Mouse (Mus musculus) embryonic facial prominence, embryonic 13.5 days (tissue): Measurements from ENCODE around the gene Mov10. TPM values are rescaled to one million over a fixed set of nuclear protein-coding genes. Genes with fewer than 3 reads are reported as not detected.

Experiments
- ATAC-seq: fragments of 200-750 bp; cut with Nextera tagmentation; 2 replicates; pipeline ENCODE4 v1.8.0; 2017; ENCODE audit warnings: low read depth; ENCODE audit not compliant: insufficient number of reproducible peaks, insufficient read depth, low FRiP score, low TSS enrichment
- H3K27ac ChIP-seq: fragments of 300-500 bp; sonication (generic); 2 replicates; pipeline ENCODE4 v1.5.1; 2015; ENCODE audit warnings: moderate library complexity, mild to moderate bottlenecking, inconsistent platforms
- H3K27me3 ChIP-seq: fragments of 300-500 bp; sonication (generic); 2 replicates; pipeline ENCODE4 v1.6.1; 2015; ENCODE audit warnings: mild to moderate bottlenecking, inconsistent platforms
- H3K36me3 ChIP-seq: fragments of 300-500 bp; sonication (generic); 2 replicates; pipeline ENCODE4 v1.6.1; 2015; ENCODE audit warnings: mild to moderate bottlenecking, inconsistent platforms
- H3K4me1 ChIP-seq: fragments of 300-500 bp; sonication (generic); 2 replicates; pipeline ENCODE4 v1.6.1; 2015; ENCODE audit warnings: inconsistent platforms
- H3K4me2 ChIP-seq: fragments of 300-500 bp; sonication (generic); 2 replicates; pipeline ENCODE4 v1.6.1; 2015; ENCODE audit warnings: moderate library complexity, mild to moderate bottlenecking, inconsistent platforms
- H3K4me3 ChIP-seq: fragments of 300-500 bp; sonication (generic); 2 replicates; pipeline ENCODE4 v1.5.1; 2015; ENCODE audit warnings: mild to moderate bottlenecking, inconsistent platforms
- H3K9ac ChIP-seq: fragments of 300-500 bp; sonication (generic); 2 replicates; pipeline ENCODE4 v1.6.1; 2015; ENCODE audit warnings: mild to moderate bottlenecking, inconsistent platforms
- H3K9me3 ChIP-seq: fragments of 300-500 bp; sonication (generic); 2 replicates; pipeline ENCODE4 v1.6.1; 2016; ENCODE audit warnings: inconsistent platforms
- WGBS: fragments of 180-500 bp; shearing (Covaris S2); methylation state at CpG from one replicate; pipeline ENCODE4 v1.1.7; 2015; ENCODE audit warnings: mixed read lengths; 5-methylcytosine and 5-hydroxymethylcytosine counted together
- polyA plus RNA-seq: library from polyadenylated mRNA; unstranded; fragments of >200 nt; fragmentation: Nextera tagmentation; extraction: Ambion mirVana; gene quantifications from 2 replicates; pipeline ENCODE4 v1.2.1, GENCODE M21; 2015

The Mov10 gene
- polyA plus RNA-seq, 1 experiment from 2014 or later: 59.7 TPM

DNA sequence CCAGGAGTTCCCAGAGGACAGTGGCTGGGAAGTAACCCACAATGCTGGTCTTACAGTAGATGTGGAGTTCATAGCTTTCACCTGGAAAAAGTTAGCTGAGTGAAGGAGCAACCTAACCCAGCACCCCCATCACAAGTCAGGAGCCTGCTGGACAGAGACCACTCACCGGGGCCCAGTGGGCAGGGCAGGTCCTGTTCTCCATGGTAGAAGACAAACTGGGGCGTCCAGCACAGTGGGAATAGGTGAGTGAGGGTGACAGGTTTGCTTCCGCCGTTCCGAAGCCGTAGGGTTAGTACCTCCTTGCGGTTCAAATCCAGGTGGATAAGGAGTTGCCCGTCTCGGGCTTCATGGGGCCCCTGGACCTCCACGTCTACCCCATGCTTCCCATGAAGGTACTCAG, 14.1 kb downstream of the Mov10 start:
- H3K27ac ChIP-seq: no peak overlapping the region
- no peak overlapping the region for H3K4me2 ChIP-seq
- no peaks in the 10 kb centered on the region for H3K4me1 ChIP-seq
- H3K9ac ChIP-seq: no peak overlapping the region
- H3K36me3 ChIP-seq: peaks cover 55% of the 10 kb centered on the region
- no peaks in the 10 kb centered on the region for H3K27me3 ChIP-seq
- H3K9me3 ChIP-seq: no peaks in the 10 kb centered on the region
- no peak overlapping the region for H3K4me3 ChIP-seq
- ATAC-seq: no peak
- 89% methylated on average over 10 of the region's 10 CpGs for WGBS

DNA sequence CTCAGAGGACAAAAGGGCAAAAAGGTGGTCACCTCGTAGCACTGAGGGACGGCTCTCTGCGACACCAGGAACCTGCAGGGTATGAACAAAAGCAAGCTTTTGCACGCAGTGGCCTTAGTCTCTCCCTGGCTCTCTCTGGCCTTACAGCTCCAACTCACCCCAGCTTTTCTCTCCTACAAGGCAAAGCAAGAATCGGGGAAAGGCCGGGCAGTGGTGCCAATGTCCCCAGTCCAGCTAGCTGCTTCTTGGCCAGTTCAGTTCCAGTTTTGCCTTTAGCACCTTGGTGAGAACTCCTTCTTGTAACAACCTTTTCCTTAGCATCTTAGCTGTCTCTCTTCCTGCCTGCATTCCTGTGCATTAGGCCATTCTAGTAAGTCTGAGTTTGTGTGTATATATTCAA, 16.9 kb downstream of the Mov10 start:
- ATAC-seq: no peak
- Histone ChIP-seq H3K4me2 (no peak overlapping the region), H3K4me1 (peaks cover under 1% of the 10 kb centered on the region; the same call in 1 of the 2 replicates), H3K27me3 (no peaks in the 10 kb centered on the region), H3K4me3 (no peak overlapping the region), H3K27ac (no peak overlapping the region), H3K9me3 (no peaks in the 10 kb centered on the region), H3K36me3 (peaks cover 76% of the 10 kb centered on the region), H3K9ac (no peak overlapping the region)
- WGBS: 90% methylated on average over 6 of the region's 6 CpGs

- peaks cover 8% of the 10 kb centered on the region for H3K4me1 ChIP-seq
- H3K27ac ChIP-seq: no peak overlapping the region
- H3K4me3 ChIP-seq: no peak overlapping the region
- H3K4me2 ChIP-seq: no peak overlapping the region
- H3K9ac ChIP-seq: no peak overlapping the region
- H3K9me3 ChIP-seq: no peaks in the 10 kb centered on the region
- no peaks in the 10 kb centered on the region for H3K27me3 ChIP-seq
- WGBS: 95% methylated on average over 11 of the region's 11 CpGs
- H3K36me3 ChIP-seq: peaks cover 83% of the 10 kb centered on the region
- no peak for ATAC-seq
Observed at GRCm38 (mm10) chr3:104800681-104801080, 17.7 kb downstream of the Mov10 start.

DNA sequence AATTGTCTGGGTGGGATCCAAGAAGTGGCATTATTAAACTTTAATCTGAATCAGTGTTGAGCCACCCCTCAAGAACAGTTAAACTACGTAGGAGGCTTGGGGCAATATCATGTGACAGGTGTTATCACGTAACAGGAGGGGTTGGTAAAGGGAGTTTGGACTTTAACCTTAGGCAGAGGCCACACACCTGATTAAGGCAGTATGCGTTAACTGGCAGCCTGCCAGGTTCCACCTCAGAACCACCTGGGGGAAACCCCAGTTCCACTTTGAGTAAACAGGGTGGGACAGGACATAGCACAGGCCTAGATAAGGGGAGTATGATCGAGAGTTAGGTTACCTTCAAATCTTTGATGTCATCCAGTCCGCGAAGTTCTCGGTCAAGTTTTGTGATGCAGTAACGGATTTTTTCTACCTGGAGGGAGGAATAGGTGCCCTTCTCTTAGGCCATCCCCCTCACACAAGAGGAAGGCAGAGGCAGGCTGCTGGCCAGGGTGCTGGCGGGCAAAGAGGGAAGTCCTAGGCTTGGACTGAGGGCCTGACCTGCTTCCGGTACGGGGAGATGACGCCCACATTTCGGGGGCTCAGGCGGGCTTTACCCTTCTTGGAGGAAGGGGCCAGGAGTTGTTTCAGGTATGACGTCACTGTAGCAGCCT, 21.8 kb downstream of the Mov10 start:
- Histone ChIP-seq H3K4me2 (no peak overlapping the region), H3K36me3 (peaks cover 92% of the 10 kb centered on the region), H3K27me3 (no peaks in the 10 kb centered on the region), H3K9ac (no peak overlapping the region), H3K27ac (peak overlapping the region; percentile 60; the same call in 1 of the 2 replicates), H3K4me1 (peaks cover 48% of the 10 kb centered on the region), H3K4me3 (no peak overlapping the region), H3K9me3 (no peaks in the 10 kb centered on the region)
- 77% methylated on average over 15 of the region's 15 CpGs for WGBS
- ATAC-seq: no peak

GRCm38 (mm10) chr3:104795661-104796340, 22.6 kb downstream of the Mov10 start:
- Histone ChIP-seq H3K9ac (no peak overlapping the region), H3K4me1 (peaks cover 56% of the 10 kb centered on the region), H3K27ac (peak overlapping the region; percentile 60), H3K9me3 (no peaks in the 10 kb centered on the region), H3K27me3 (no peaks in the 10 kb centered on the region), H3K36me3 (peaks cover 87% of the 10 kb centered on the region), H3K4me3 (no peak overlapping the region), H3K4me2 (no peak overlapping the region)
- WGBS: 71% methylated on average over 15 of the region's 15 CpGs
- no peak for ATAC-seq

DNA sequence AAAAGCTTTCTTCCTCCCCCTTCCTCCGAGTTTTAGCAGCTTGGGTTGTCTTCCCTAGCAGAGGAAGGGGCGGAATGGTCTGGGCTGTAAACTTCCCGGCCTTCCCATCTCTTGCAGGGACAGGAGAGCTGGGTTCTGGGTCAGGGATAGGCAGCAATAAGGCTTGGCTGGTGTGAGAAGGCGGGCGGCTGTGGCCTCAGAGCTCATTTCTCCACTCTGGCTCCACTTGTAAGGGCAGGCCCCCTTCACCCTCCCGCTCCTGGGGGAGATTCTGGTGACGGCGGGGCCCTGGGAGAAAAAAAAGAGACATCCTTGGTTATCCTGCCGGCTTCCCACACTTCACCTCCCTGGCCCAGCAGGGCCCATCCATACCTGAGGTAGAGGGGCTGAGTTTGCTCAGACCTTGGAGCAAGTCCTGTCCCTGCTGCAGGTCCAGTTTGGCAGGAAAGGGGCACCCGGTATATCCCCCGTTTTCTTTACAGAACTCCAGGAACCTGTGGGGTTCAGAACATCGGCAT, 23.4 kb downstream of the Mov10 start:
- no peaks in the 10 kb centered on the region for H3K27me3 ChIP-seq
- 59% methylated on average over 12 of the region's 12 CpGs for WGBS
- H3K4me2 ChIP-seq: no peak overlapping the region
- no peak overlapping the region for H3K9ac ChIP-seq
- no peak for ATAC-seq
- H3K9me3 ChIP-seq: no peaks in the 10 kb centered on the region
- peaks cover 64% of the 10 kb centered on the region for H3K4me1 ChIP-seq
- peaks cover 79% of the 10 kb centered on the region for H3K36me3 ChIP-seq
- H3K27ac ChIP-seq: peak overlapping the region; percentile 80
- H3K4me3 ChIP-seq: no peak overlapping the region

DNA sequence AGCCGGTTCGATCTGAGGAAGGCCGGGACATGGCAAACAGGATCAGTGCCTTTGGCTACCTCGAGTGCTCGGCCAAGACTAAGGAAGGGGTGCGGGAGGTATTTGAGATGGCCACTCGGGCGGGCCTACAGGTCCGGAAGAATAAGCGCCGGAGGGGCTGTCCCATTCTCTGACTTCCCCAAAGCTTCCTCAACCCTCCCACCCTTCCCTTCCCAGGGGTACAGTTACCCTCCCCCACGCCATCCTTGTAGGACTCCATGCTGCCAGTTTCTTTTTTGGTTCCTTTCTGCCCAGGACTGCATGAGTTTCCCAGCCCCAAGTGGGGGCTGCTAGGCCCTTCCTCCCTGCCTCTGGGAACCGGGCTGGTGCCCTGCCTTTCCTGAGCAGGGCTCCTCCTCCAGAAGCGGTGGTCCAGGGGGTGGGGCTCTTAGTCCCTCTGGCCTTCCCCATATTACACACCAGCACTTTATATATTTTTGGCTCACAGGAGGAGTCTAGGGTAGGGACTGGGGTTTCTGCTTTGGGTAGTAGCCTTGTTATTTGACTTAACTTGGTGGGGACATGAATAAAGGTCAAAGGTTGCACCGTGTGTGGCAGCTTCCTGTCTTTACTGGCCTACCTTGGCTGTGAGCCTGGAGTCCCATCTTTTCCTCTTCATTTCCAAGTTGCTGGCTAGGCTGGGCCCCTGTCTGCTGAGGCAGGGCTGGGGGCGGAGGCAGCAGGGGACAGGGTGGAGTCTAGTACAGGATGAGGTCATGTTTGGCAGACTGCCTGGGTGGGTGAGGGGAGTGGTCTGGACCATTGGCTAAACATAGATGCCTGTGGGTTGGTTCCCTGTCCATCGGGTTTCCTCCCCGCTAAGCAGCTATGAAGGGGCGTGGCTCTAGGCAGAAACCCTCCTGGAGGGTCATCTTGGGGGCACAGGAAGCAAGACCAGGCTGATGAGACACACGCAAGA, 24.2 kb downstream of the Mov10 start:
- peak; percentile 50 for ATAC-seq
- H3K4me2 ChIP-seq: peak overlapping the region; percentile 10; the same call in 1 of the 2 replicates
- peak overlapping the region; percentile 11; the same call in 1 of the 2 replicates for H3K9ac ChIP-seq
- H3K9me3 ChIP-seq: no peaks in the 10 kb centered on the region
- WGBS: 50% methylated on average over 20 of the region's 20 CpGs
- peaks cover 69% of the 10 kb centered on the region for H3K4me1 ChIP-seq
- H3K27me3 ChIP-seq: no peaks in the 10 kb centered on the region
- no peak overlapping the region for H3K4me3 ChIP-seq
- peaks cover 71% of the 10 kb centered on the region for H3K36me3 ChIP-seq
- H3K27ac ChIP-seq: peak overlapping the region; percentile 80

GRCm38 (mm10) chr3:104792360-104793270, 25.7 kb downstream of the Mov10 start:
- peaks cover 73% of the 10 kb centered on the region for H3K4me1 ChIP-seq
- no peak overlapping the region for H3K4me3 ChIP-seq
- no peaks in the 10 kb centered on the region for H3K27me3 ChIP-seq
- 62% methylated on average over 15 of the region's 15 CpGs for WGBS
- peaks cover 62% of the 10 kb centered on the region for H3K36me3 ChIP-seq
- ATAC-seq: no peak
- no peak overlapping the region for H3K4me2 ChIP-seq
- 0 out of 2 replicates have a peak overlapping the region, but pooled peaks have one; percentile 11 for H3K9ac ChIP-seq
- 0 out of 2 replicates have a peak overlapping the region, but pooled peaks have one; percentile 80 for H3K27ac ChIP-seq
- H3K9me3 ChIP-seq: no peaks in the 10 kb centered on the region

GRCm38 (mm10) chr3:104791671-104792070, 26.7 kb downstream of the Mov10 start:
- peak overlapping the region; percentile 70; the same call in 1 of the 2 replicates for H3K27ac ChIP-seq
- H3K4me2 ChIP-seq: peak overlapping the region; percentile 91
- H3K9me3 ChIP-seq: no peaks in the 10 kb centered on the region
- no peaks in the 10 kb centered on the region for H3K27me3 ChIP-seq
- H3K4me3 ChIP-seq: peak overlapping the region; percentile 79
- H3K36me3 ChIP-seq: peaks cover 52% of the 10 kb centered on the region
- ATAC-seq: no peak
- peak overlapping the region; percentile 27; the same call in 1 of the 2 replicates for H3K9ac ChIP-seq
- WGBS: 86% methylated on average over 8 of the region's 8 CpGs
- H3K4me1 ChIP-seq: peaks cover 73% of the 10 kb centered on the region

DNA sequence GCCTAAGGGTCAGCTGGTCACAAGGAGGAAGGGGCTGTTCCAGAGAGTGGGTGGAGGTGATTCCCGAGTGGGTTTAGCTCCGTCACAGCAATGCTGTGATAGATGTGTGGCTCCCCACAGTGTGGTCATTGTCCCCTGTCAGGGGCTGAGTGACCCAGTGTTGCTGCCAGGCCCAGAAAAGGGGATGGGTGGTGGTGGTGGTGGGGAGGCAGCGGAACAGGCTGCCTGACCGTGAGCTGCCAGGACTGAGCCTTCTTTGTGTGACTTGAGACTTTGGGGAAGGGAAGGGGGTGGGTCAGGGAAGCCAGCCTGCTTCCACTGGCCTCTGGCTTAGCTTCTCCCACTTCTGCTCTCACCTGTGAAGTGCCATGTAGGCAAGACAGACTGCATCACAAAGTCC, 27.3 kb downstream of the Mov10 start:
- Histone ChIP-seq H3K4me2 (peak overlapping the region; percentile 91), H3K27me3 (0 out of 2 replicates have a peak, but pooled peaks cover under 1% of the 10 kb centered on the region), H3K4me1 (peaks cover 68% of the 10 kb centered on the region), H3K9me3 (no peaks in the 10 kb centered on the region), H3K36me3 (peaks cover 46% of the 10 kb centered on the region), H3K4me3 (peak overlapping the region; percentile 79), H3K27ac (peak overlapping the region; percentile 70), H3K9ac (peak overlapping the region; percentile 85)
- no peak for ATAC-seq
- WGBS: 25% methylated on average over 4 of the region's 4 CpGs
